Mouse (Mus musculus) urinary bladder, postnatal 14 days (tissue): ENCODE data around the gene Hist1h2bh.

Experiments
- DNase-seq: peaks from one replicate; pipeline ENCODE4 v3.0.0; 2021; ENCODE audit warnings: low spot score

The Hist1h2bh gene

DNA sequence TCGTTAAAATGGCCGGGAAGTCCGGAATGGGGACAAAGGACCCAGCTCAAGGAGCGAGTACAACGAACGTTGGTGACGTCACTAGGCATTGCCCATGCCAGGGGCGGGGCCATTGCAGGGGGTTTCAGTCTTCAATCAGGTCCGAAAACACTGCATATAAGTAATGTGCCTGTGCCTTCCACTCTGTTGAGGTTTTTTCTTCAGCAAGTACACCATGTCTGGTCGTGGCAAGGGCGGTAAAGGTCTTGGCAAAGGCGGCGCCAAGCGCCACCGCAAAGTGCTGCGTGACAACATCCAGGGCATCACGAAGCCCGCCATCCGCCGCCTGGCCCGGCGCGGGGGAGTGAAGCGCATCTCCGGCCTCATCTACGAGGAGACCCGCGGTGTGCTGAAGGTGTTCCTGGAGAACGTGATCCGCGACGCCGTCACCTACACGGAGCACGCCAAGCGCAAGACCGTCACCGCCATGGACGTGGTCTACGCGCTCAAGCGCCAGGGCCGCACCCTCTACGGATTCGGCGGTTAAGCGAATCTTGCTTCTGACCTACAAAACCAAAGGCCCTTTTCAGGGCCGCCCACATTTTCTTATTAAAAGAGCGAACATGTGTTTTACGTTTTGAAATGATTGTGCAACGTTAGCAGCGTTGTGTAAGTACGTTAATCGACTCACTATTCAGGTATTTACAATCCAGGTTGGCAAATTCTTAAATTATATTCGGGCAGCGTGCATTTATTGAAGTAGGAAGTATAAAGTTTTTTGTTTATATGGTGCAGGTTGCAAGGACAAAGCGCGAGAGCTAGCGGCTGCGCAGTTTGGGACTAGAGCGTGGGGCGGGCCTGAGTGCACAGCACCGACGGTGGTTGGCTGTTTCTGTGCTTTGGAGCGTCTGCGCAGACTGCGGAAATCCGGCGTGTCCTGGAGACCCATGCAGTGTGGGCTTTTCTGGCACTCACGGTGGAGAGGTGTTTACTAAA lies 12.0 kb downstream of the Hist1h2bh start, which contains the start of gene Hist1h4h:
Gene Hist1h4h, plus strand, starts transcription at position 150 of the 975 bp plus-strand sequence.
- peak; percentile 96 for DNase-seq

- peak; percentile 56 for DNase-seq
Observed at GRCm38 (mm10) chr13:23530181-23530900, 12.9 kb downstream of the Hist1h2bh start.

DNA sequence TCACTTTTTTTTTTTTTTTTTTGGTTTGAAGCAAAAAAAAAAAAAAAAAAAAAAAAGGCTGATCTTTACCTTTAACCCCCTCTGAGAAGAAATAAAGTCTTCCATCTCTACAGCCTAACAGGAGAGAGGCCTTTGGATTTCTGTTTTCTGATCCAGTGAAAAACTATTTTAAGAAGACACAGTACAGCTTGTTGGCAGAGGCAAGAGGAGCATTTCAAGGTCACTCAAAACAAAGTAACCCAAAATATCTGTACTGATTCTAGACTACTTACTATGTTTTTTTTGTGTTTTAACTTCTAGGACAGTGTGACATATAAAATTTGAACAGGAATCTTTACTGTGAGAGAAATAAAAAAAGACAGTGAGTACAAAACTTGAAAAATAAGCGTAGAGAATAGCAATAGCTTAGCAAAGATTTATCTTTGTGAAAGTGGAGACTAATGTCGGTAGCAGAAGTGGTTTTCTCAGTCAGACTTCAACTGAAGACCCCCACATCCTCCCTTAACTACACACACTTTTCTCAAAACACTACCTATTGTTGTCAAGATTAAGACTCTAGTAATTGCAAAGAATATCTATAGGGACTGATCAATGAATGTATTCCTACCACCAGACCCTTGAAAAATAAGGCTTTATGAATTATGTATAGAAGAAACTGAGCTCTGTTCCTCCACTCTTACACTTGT lies 13.6 kb downstream of the Hist1h2bh start:
- DNase-seq: no peak

DNA sequence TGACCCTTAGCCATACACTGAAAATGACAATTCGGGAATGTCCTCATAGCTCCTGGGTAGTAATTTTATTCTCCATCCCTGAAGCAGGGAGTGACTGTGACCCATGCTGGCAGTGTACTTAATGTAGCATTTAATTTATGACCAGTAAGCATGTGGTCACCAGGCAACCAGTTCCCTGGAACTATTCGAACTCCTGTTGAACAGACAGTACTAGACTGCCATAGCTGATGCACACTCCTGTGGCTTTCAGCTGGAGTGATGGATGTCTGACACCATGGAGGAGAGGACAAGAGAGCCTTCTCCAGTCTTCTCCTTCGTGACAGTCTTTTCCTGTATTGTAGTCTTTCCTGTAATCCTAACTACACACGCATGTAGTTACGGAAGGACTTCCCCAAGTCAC lies 14.2 kb downstream of the Hist1h2bh start:
- DNase-seq: no peak

DNA sequence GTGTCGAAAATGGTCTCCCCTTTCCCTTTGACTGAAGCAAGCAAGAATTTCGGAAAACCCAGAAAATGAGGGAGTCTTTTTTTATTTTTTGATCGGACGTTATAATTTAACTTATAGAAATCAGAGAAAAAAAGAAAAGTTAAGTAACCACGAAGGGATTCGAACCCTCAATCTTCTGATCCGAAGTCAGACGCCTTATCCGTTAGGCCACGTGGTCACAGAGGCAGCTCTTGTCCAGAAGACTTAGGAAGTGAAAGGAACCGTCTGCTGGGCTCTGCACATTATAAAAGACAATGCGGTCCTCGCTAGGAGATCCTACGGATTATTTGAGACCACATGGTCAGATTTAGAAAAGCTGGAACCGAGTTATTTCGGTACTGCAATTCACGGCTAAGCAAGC lies 16.9 kb downstream of the Hist1h2bh start:
- DNase-seq: peak; percentile 92

- no peak for DNase-seq
Observed at GRCm38 (mm10) chr13:23525901-23526300, 17.3 kb downstream of the Hist1h2bh start.

DNA sequence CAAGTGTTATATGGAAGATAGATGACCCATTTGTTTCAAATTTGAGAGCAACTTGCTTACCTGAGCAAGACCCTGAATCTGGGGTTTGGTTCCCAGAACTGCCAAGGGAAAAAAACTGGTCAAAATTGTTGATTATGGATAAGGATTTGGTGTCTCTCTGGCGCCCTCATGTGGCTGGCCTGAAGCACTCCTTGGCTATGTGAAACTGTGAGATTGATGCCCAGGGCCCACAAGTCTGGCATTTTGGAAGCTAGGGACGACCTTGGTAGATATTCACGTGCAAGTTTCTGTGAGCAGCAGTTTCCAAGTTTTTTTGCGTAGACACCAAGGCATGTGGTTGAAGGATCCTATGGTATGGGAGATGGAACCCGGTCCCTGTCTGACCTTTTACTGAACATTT lies 18.5 kb downstream of the Hist1h2bh start:
- DNase-seq: peak; percentile 75

- DNase-seq: no peak
Observed at GRCm38 (mm10) chr13:23523976-23524375, 19.2 kb downstream of the Hist1h2bh start.

GRCm38 (mm10) chr13:23521703-23522102 lies 21.5 kb downstream of the Hist1h2bh start:
- peak; percentile 76 for DNase-seq

GRCm38 (mm10) chr13:23519416-23519815 lies 23.8 kb downstream of the Hist1h2bh start:
- peak; percentile 76 for DNase-seq

DNA sequence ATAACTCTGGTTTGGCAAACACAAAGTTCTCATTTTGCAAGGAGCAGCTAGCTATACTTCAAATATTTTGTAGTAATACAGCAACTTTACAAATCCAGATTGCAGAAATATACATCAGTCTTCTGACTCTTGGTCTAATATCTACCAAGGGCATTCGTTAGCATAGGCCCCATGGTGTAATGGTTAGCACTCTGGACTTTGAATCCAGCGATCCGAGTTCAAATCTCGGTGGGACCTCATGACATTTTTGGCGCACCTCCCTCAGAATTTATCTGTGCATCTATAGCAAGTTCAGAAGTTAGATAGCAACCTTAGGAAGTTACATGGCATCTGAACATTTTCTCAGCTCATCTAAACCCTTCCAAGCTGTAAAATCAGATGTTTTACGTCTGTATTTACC lies 24.3 kb downstream of the Hist1h2bh start:
- DNase-seq: peak; percentile 76

- no peak for DNase-seq
Observed at GRCm38 (mm10) chr13:23518295-23518603, 24.9 kb downstream of the Hist1h2bh start.

DNA sequence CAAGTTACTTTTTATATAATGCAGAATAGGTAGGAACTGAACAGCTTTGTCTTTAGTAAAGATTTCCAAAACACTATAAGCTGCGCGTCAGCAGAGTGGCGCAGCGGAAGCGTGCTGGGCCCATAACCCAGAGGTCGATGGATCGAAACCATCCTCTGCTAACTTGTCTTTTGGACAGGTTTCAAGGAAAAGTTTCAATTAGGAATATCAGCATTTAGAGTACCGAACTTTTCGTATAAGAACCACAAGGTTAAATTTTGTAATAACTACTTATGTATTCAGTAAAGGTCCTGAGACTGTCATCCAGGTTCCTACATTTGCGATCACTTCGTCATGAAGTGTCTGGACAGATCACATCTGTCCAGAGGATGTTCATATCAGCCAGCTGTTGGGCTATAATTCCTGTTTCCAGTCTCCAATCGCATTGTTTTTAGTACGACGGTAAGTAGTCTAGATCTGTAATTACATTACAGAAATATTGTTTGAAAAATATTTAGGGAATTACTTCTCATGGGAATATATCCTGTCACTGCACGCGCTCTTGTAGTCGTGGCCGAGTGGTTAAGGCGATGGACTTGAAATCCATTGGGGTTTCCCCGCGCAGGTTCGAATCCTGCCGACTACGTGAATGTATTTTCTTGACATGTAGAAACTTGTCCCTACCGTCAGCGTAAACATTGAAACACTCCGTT lies 25.4 kb downstream of the Hist1h2bh start:
- DNase-seq: peak; percentile 90

GRCm38 (mm10) chr13:23516822-23517602 lies 26.2 kb downstream of the Hist1h2bh start:
- peak; percentile 75 for DNase-seq

- DNase-seq: no peak
Observed at GRCm38 (mm10) chr13:23515826-23516620, 27.2 kb downstream of the Hist1h2bh start.

DNA sequence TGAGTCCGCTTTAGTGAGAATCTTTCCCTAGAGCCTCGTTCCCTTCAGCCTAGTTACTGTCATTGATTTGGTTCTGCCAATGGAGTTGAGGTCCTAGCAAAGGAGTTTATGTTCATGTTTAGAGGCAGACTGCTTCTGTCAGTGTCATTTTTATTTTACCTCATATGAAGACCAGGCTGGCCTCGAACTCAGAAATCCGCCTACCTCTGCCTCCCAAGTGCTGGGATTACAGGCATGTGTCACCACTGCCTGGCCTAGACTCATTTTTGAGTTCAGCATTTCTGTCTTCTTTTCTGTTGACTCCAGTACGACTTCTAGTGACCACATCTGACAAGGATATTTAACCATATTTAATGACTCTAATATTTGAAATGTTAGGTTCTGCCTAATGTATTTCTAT lies 27.9 kb downstream of the Hist1h2bh start:
- DNase-seq: no peak

GRCm38 (mm10) chr13:23513517-23513916 lies 29.7 kb downstream of the Hist1h2bh start:
- no peak for DNase-seq

DNA sequence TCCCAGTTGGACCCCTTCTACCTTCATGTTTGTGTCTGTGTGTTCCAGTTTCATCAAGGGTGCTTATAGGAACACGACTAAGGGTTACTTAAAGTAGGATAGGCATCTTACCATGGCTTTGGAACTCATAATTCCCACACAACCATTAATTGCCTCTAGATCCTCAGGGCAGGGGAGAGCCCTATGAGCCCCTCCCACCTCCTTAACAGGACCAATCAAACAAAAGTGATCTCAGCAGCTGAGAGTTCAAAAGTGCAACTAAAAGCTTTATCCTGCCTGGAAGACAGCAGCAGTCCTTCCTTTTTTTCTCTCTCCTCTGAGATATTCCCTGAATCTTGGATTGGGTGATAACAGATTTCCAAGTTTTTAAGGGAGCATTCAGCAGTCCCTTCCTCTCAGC lies 33.1 kb downstream of the Hist1h2bh start:
- DNase-seq: no peak

DNA sequence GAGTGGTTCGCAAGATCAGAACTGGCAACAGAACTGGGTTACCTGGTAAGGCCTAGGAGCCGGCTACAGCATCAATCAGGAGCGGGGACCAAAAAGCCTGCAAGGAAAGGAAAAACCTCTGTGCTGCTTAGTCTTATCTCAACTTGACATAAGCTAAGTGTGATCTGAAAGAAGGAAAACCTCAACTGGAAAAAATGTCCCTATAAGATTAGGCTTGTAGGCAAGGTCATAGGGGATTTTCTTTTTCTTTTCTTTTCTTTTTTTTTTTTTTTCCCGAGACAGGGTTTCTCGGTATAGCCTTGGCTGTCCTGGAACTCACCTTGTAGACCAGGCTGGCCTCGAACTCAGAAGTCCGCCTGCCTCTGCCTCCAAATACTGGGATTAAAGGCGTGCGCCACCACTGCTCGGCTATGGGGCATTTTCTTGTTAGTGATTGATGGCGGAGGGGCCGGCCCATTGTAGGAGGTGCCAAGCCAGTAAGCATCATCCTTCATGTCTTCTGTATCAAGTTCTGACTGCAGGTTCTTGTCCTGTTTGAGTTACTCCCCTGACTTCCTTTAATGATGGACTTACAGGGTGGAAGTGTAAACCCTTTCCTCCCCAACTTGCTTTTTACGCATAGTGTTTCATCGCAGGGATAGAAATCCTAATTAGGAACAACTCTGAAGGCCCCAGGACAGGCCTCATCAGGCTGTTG lies 36.2 kb downstream of the Hist1h2bh start:
- DNase-seq: no peak

GRCm38 (mm10) chr13:23506351-23506750 lies 36.8 kb downstream of the Hist1h2bh start:
- no peak for DNase-seq
